Mouse (Mus musculus) liver, embryonic 14.5 days (tissue): ENCODE measurements around the gene Me3. TPM values are rescaled to one million over a fixed set of nuclear protein-coding genes. Genes with fewer than 3 reads are reported as not detected.

Experiments
- ATAC-seq: fragments of 200-750 bp; cut with Nextera tagmentation; 2 replicates; pipeline ENCODE4 v1.8.0; 2017; ENCODE audit warnings: moderate number of reproducible peaks, mild to moderate bottlenecking, moderate library complexity; ENCODE audit not compliant: insufficient read depth
- DNase-seq, 3 experiments: peaks; one replicate each; pipeline ENCODE4 v3.0.0-alpha.2; 2012 to 2013; ENCODE audit warnings: low read depth in 3 of 3, low spot score in 3 of 3
- H3K27ac ChIP-seq: fragments of 300-500 bp; sonication (generic); 2 replicates; pipeline ENCODE4 v1.5.1; 2014; ENCODE audit warnings: moderate library complexity, mild to moderate bottlenecking, control low read depth, inconsistent platforms
- H3K27me3 ChIP-seq: fragments of 300-500 bp; sonication (generic); 2 replicates; pipeline ENCODE4 v1.6.1; 2014; ENCODE audit warnings: mild to moderate bottlenecking, low read length, moderate library complexity; ENCODE audit not compliant: control insufficient read depth, insufficient read depth
- H3K36me3 ChIP-seq: fragments of 300-500 bp; sonication (generic); replicated peaks from 2 replicates; pipeline ENCODE4 v1.6.1; 2014; ENCODE audit warnings: low read depth; ENCODE audit not compliant: control insufficient read depth, insufficient read depth
- H3K4me1 ChIP-seq, 2 experiments: fragments of 200-500 bp in 1 of 2; fragments of 300-500 bp in 1 of 2; sonication (generic) in 1 of 2; replicated peaks; 2 replicates each; pipeline ENCODE4 v1.6.1; 2012 to 2014; ENCODE audit warnings: antibody characterized with exemption in 1 of 2, inconsistent platforms in 1 of 2, low read length in 1 of 2; ENCODE audit not compliant: control insufficient read depth in 2 of 2, insufficient read depth in 2 of 2
- H3K4me2 ChIP-seq: fragments of 300-500 bp; sonication (generic); 2 replicates; pipeline ENCODE4 v1.6.1; 2014; ENCODE audit warnings: low read depth, mild to moderate bottlenecking, control low read depth, moderate library complexity
- H3K4me3 ChIP-seq, 2 experiments: fragments of 200-500 bp in 1 of 2; fragments of 300-500 bp in 1 of 2; sonication (generic) in 1 of 2; 2 replicates each; pipeline ENCODE4 v1.5.1; 2012 to 2014; ENCODE audit warnings: low read depth in 2 of 2, low read length in 2 of 2, mild to moderate bottlenecking in 2 of 2, control low read depth in 1 of 2, inconsistent platforms in 1 of 2, moderate library complexity in 1 of 2; ENCODE audit not compliant: insufficient read depth in 1 of 2
- H3K9ac ChIP-seq: fragments of 300-500 bp; sonication (generic); replicated peaks from 2 replicates; pipeline ENCODE4 v1.6.1; 2014; ENCODE audit warnings: mild to moderate bottlenecking, control low read depth, moderate library complexity
- H3K9me3 ChIP-seq: fragments of 300-500 bp; sonication (generic); 2 replicates; pipeline ENCODE4 v1.6.1; 2016; ENCODE audit warnings: low read length, mixed read lengths; ENCODE audit not compliant: control insufficient read depth
- CTCF ChIP-seq: IDR thresholded peaks from 2 replicates; pipeline ENCODE4 v1.5.1; 2016; ENCODE audit warnings: antibody characterized with exemption, low read depth, control low read depth
- EP300 ChIP-seq: IDR thresholded peaks from 2 replicates; pipeline ENCODE4 v1.6.1; 2016; ENCODE audit warnings: antibody characterized with exemption, low read depth
- WGBS: fragments of 180-500 bp; shearing (Covaris S2); extraction: QIAGEN DNeasy Blood & Tissue Kit; methylation state at CpG from one replicate; pipeline ENCODE4 v1.1.7; 2014; ENCODE audit not compliant: insufficient replicate concordance; 5-methylcytosine and 5-hydroxymethylcytosine counted together
- polyA plus RNA-seq, 2 experiments: library from polyadenylated mRNA; depleted of rRNA in 1 of 2; stranded (reverse) in 1 of 2; unstranded in 1 of 2; fragments of >200 nt; fragmentation: Nextera tagmentation in 1 of 2; extraction: Ambion mirVana in 1 of 2; gene quantifications; 2 replicates each; pipeline versions ENCODE4 v1.2.1 to v1.2.3; 2012 to 2014

The Me3 gene
- polyA plus RNA-seq, 2 experiments: not detected

DNA sequence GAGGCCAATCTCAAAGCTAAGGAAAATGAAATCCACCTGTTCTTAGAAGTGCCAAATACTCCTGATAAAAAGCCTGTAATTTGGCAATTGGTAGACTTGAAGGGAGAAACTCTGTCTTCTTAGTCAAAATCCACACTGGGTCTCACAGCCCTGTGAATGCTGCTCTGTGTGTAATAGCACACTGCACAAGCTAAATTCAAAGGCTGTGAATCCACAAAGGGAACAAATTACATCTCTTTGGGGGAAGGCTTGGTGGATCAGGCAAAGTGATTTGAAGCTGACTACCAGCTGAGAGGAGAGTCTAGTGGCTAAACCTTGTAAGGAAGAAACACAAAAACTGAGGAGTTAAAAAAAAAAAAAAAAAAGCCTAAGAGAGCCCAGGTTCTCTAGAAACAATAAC is 4.8 kb upstream of the Me3 start:
- Histone ChIP-seq H3K4me1 (no peaks in the 10 kb centered on the region), H3K9me3 (no peaks in the 10 kb centered on the region), H3K4me2 (no peak overlapping the region), H3K27ac (no peak overlapping the region), H3K4me3 (no peak overlapping the region), H3K27me3 (no peaks in the 10 kb centered on the region), H3K36me3 (no peaks in the 10 kb centered on the region), H3K9ac (no peak overlapping the region)
- TF ChIP-seq EP300 (no peak), CTCF (no peak)
- ATAC-seq: no peak
- DNase-seq: no peak

DNA sequence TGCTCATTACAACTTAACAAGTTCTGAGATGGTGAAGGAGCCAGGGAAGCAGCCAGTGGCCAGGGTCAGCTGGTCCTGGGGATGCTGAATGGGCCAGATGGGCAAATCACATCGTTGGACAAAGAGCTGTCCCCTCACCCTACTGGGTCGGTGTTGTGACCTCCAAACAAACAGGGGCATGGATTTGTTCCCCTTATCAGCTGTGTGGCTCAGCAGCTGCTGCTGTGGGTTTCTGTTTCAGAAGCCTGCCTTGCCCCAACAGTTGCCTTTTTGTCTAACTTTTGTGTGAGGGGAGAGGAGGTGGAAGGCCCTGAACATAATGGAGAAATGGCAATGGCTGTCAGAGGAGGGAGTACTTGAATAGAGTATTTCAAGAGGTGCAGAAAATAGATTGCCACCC is 4.2 kb upstream of the Me3 start:
- Histone ChIP-seq H3K4me2 (no peak overlapping the region), H3K9ac (no peak overlapping the region), H3K4me1 (no peaks in the 10 kb centered on the region), H3K4me3 (no peak overlapping the region), H3K9me3 (no peaks in the 10 kb centered on the region), H3K27ac (no peak overlapping the region), H3K27me3 (no peaks in the 10 kb centered on the region), H3K36me3 (no peaks in the 10 kb centered on the region)
- ATAC-seq: no peak
- WGBS: 16% methylated on average over 2 of the region's 2 CpGs
- no peak for DNase-seq
- TF ChIP-seq EP300: no peak
- TF ChIP-seq CTCF: no peak

DNA sequence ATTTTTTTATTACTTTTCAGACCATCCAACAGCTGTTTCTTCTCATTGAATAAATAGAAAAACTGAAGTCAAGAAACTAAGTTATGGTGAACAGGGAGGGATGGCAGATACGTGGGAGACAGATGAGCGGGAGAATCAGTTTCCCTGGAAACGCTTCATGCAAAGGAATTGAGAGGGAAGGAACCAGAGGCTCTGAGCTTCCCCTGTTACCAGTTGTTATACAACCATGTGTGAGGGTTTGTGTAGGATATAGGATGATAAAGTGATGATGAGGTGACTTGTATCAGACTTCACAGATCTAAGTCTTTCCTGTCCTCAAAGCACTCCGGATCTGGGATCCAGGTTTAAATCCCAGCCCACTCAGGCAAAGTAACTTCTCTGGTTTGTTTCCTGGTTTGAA is 3.2 kb upstream of the Me3 start:
- Histone ChIP-seq H3K36me3 (no peaks in the 10 kb centered on the region), H3K9ac (no peak overlapping the region), H3K27me3 (no peaks in the 10 kb centered on the region), H3K4me3 (no peak overlapping the region), H3K27ac (no peak overlapping the region), H3K4me2 (no peak overlapping the region), H3K4me1 (no peaks in the 10 kb centered on the region), H3K9me3 (no peaks in the 10 kb centered on the region)
- DNase-seq (no peak), ATAC-seq (no peak)
- 66% methylated on average over 4 of the region's 4 CpGs for WGBS
- TF ChIP-seq CTCF (no peak), EP300 (no peak)

DNA sequence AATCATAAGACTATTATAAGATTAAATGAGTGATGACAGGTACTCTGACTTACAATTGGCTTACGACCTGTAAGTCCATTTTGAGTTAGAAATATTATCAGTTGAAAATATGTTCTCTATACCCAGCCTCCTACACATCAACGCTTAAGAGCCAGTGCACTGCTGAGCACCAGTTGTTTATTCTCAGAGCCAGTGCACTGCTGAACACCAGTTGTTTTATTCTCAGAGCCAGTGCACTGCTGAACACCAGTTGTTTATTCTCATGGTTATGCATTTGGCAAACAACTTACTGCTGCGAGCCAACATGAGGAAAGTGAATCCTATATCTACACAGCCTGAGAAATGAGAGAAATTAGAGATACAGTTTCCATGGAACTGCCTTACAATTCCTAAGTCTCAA is 2.3 kb upstream of the Me3 start:
- H3K4me3 ChIP-seq: no peak overlapping the region
- H3K9ac ChIP-seq: no peak overlapping the region
- TF ChIP-seq EP300: no peak
- TF ChIP-seq CTCF: no peak
- H3K27me3 ChIP-seq: no peaks in the 10 kb centered on the region
- ATAC-seq (no peak), DNase-seq (no peak)
- no peak overlapping the region for H3K27ac ChIP-seq
- H3K4me2 ChIP-seq: no peak overlapping the region
- no peaks in the 10 kb centered on the region for H3K4me1 ChIP-seq
- no peaks in the 10 kb centered on the region for H3K36me3 ChIP-seq
- no peaks in the 10 kb centered on the region for H3K9me3 ChIP-seq
- 59% methylated on average over 3 of the region's 3 CpGs for WGBS

DNA sequence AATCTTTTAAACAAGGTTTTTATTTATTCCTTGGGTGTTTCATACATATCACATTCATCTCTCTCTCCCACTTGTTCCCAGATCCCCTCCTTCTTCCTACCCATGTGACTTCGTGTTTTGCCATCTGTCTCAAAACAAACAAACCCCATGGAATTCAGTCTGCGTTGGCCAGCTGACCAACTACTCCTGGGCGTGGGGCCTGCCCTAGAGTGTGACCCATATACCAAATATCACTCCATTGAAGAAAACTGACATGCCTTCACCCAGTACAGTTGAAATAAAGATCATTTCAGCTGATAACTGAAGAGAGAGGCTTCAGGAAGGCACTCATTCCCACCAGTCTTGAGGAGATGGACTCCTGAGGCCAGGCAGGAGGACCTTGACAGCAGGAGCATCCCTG is 1.4 kb upstream of the Me3 start:
- TF ChIP-seq CTCF: no peak
- no peak for TF ChIP-seq EP300
- Histone ChIP-seq H3K4me1 (no peaks in the 10 kb centered on the region), H3K9ac (no peak overlapping the region), H3K9me3 (no peaks in the 10 kb centered on the region), H3K36me3 (no peaks in the 10 kb centered on the region), H3K4me3 (no peak overlapping the region), H3K4me2 (no peak overlapping the region), H3K27ac (no peak overlapping the region), H3K27me3 (no peaks in the 10 kb centered on the region)
- 35% methylated on average over 3 of the region's 3 CpGs for WGBS
- ATAC-seq (no peak), DNase-seq (no peak)

DNA sequence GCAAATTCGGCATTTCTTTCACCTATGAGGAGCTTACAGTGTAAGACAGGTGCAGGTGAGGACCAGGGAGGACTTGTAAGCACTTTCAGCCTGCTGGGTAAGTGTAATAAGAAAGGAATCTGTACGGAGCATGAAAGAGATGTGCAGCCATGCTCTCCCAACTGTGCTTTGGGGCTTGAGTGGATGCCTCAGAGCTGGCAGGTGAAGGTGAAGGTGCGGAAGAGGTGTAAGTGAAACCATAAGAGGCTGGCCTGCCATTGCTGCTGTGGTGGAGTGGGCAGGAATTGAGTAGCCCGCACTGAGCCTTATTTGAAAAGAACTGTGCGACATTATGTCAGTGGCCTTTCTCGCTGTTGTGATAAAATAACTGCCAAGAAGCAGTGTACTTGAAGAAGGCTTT is 8.3 kb downstream of the Me3 start:
- H3K27me3 ChIP-seq: no peaks in the 10 kb centered on the region
- TF ChIP-seq CTCF (no peak), EP300 (no peak)
- H3K4me2 ChIP-seq: no peak overlapping the region
- no peaks in the 10 kb centered on the region for H3K4me1 ChIP-seq
- H3K27ac ChIP-seq: no peak overlapping the region
- no peak overlapping the region for H3K9ac ChIP-seq
- H3K4me3 ChIP-seq: no peak overlapping the region
- WGBS: 59% methylated on average over 6 of the region's 6 CpGs
- no peaks in the 10 kb centered on the region for H3K36me3 ChIP-seq
- DNase-seq (no peak), ATAC-seq (no peak)
- H3K9me3 ChIP-seq: no peaks in the 10 kb centered on the region
